Mouse (Mus musculus) embryonic facial prominence, embryonic 15.5 days (tissue): ENCODE results near the gene Rec8. TPM values are rescaled to one million over a fixed set of nuclear protein-coding genes. Genes with fewer than 3 reads are reported as not detected.

Source experiments
- ATAC-seq: fragments of 200-750 bp; cut with Nextera tagmentation; 2 replicates; pipeline ENCODE4 v1.8.0; 2017; ENCODE audit warnings: low read depth, moderate TSS enrichment; ENCODE audit not compliant: insufficient number of reproducible peaks, low FRiP score, low TSS enrichment
- H3K27ac ChIP-seq: fragments of 300-500 bp; sonication (generic); replicated peaks from 2 replicates; pipeline ENCODE4 v1.5.1; 2015; ENCODE audit warnings: mild to moderate bottlenecking, inconsistent platforms
- H3K27me3 ChIP-seq: fragments of 300-500 bp; sonication (generic); 2 replicates; pipeline ENCODE4 v1.6.1; 2015; ENCODE audit warnings: inconsistent platforms
- H3K36me3 ChIP-seq: fragments of 300-500 bp; sonication (generic); 2 replicates; pipeline ENCODE4 v1.6.1; 2015; ENCODE audit warnings: mild to moderate bottlenecking, inconsistent platforms
- H3K4me1 ChIP-seq: fragments of 300-500 bp; sonication (generic); 2 replicates; pipeline ENCODE4 v1.6.1; 2015; ENCODE audit warnings: inconsistent platforms
- H3K4me2 ChIP-seq: fragments of 300-500 bp; sonication (generic); replicated peaks from 2 replicates; pipeline ENCODE4 v1.6.1; 2015; ENCODE audit warnings: mild to moderate bottlenecking, inconsistent platforms
- H3K4me3 ChIP-seq: fragments of 300-500 bp; sonication (generic); replicated peaks from 2 replicates; pipeline ENCODE4 v1.5.1; 2015; ENCODE audit warnings: mild to moderate bottlenecking, inconsistent platforms
- H3K9ac ChIP-seq: fragments of 300-500 bp; sonication (generic); 2 replicates; pipeline ENCODE4 v1.6.1; 2015; ENCODE audit warnings: inconsistent platforms
- H3K9me3 ChIP-seq: fragments of 300-500 bp; sonication (generic); replicated peaks from 2 replicates; pipeline ENCODE4 v1.6.1; 2016; ENCODE audit warnings: inconsistent platforms
- WGBS: fragments of 180-500 bp; shearing (Covaris S2); methylation state at CpG from one replicate; pipeline ENCODE4 v1.1.7; 2015; 5-methylcytosine and 5-hydroxymethylcytosine counted together
- polyA plus RNA-seq: library from polyadenylated mRNA; unstranded; fragments of >200 nt; fragmentation: Nextera tagmentation; extraction: Ambion mirVana; gene quantifications from 2 replicates; pipeline ENCODE4 v1.2.1, GENCODE M21; 2015

Gene Rec8
- polyA plus RNA-seq, 1 experiment from 2014 or later: 2.9 TPM

DNA sequence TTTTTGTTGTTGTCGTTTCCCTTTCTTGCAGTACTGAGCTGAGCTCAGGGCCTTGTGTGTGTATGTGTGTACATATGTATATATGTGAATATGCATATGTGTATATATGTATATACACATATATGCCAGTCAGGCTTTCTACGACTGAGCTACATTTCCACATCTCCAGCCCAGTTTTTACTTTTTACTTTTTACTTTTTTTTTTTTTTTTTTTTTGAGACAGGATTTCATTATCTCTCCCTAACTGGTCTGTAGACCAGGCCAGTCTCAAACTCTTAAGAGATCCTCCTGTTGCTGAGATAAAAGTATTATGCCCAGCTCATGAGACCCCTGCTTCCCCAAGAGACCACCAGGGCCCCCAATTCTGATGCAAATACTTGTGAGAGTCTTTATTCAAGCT is 993 bp upstream of the Rec8 start:
- H3K4me2 ChIP-seq: no peak overlapping the region
- no peaks in the 10 kb centered on the region for H3K9me3 ChIP-seq
- no peak overlapping the region for H3K9ac ChIP-seq
- ATAC-seq: no peak
- H3K4me1 ChIP-seq: no peaks in the 10 kb centered on the region
- H3K27ac ChIP-seq: no peak overlapping the region
- WGBS: 83% methylated on average over 2 of the region's 2 CpGs
- no peak overlapping the region for H3K4me3 ChIP-seq
- H3K27me3 ChIP-seq: no peaks in the 10 kb centered on the region
- H3K36me3 ChIP-seq: no peaks in the 10 kb centered on the region

DNA sequence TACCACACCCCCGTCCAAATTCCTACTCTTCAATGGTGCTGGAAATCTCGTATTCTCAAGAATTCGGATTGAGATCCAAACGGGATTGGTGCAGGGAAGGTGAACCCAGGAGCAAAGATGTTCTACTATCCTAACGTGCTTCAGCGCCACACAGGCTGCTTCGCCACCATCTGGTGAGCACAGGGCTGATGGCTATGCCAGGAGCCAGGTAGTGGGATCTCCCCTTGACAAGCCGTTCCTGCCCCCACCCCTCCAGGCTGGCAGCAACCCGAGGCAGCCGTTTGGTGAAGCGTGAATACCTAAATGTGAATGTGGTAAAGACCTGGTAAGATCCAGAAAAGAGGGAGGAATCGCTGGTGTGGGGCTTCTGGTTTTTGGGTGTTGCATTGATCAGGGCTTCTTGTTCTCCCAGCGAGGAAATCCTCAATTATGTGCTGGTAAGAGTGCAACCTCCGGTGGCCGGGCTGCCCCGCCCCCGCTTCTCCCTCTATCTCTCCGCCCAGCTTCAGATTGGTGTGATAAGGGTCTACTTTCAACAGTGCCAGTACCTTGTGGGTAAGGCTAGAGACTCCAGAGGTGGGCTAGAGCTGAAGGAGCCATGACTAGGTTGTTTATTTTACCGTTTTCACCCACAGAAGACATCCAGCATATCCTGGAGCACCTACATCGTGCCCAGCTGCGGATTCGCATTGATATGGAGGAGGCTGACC is 804 bp downstream of the Rec8 start:
- Histone ChIP-seq H3K4me2 (peak overlapping the region; percentile 22), H3K36me3 (no peaks in the 10 kb centered on the region), H3K4me3 (no peak overlapping the region), H3K9me3 (no peaks in the 10 kb centered on the region), H3K9ac (no peak overlapping the region), H3K4me1 (no peaks in the 10 kb centered on the region), H3K27me3 (no peaks in the 10 kb centered on the region), H3K27ac (no peak overlapping the region)
- ATAC-seq: no peak
- 42% methylated on average over 22 of the region's 22 CpGs for WGBS

DNA sequence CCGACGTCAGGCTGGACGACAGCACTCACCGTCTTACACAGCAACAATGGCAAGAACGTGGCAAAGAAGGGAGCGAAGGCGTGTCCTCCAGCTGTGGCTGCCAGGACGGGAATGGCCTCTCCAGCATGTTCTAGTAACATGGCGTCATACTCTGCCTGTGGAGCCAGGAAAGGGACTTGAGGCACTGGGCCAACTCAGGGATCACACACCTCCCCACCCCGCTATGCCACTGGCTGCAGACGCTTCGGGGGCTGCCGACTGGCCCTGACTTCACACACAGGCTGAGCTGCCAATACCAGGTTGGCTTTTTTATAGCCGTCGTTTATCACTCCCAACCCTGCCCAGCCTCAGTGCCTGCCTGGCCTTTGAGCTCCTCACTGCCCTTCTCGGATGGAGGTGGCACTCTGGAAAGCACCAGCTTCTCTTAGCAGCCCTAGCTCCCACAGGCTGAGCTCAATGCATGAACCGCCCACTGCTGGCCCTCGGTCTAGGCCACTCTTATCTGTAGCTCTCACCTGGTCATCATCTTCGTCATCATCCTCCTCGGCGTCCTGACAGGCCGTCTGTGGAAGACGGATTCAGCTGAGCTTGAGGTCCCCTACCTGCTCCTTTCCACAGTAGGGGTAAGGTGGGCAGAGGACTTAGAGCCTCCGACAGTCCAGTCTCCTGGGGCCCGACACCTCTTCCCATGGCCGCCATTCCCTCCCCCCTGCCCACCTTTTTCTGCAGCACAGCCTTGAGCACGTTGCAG is 10.4 kb downstream of the Rec8 start:
- Histone ChIP-seq H3K4me3 (no peak overlapping the region), H3K9ac (no peak overlapping the region), H3K4me2 (no peak overlapping the region), H3K9me3 (no peaks in the 10 kb centered on the region), H3K36me3 (peaks cover 87% of the 10 kb centered on the region), H3K27ac (no peak overlapping the region), H3K4me1 (0 out of 2 replicates have a peak, but pooled peaks cover 4% of the 10 kb centered on the region), H3K27me3 (no peaks in the 10 kb centered on the region)
- 91% methylated on average over 27 of the region's 27 CpGs for WGBS
- ATAC-seq: no peak

DNA sequence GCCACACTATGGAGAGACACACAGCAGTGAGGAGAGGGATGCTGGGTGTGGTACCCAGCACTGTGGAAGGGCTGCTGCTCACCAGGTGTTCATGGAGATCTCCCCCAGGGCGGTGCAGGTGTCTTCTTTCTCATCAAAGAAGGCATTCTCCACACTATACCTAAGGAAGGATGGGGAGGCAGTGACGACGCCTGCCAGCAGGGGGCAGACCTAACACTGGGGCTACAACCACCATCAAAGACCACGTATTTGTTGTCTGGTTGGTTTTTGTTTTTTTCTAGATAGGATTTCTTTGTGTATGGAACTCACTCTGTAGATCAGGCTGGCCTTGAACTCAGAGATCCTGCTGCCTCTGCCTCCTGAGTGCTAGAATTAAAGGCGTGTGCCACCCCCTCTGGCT is 11.5 kb downstream of the Rec8 start:
- H3K9me3 ChIP-seq: no peaks in the 10 kb centered on the region
- 41% methylated on average over 5 of the region's 5 CpGs for WGBS
- ATAC-seq: no peak
- no peak overlapping the region for H3K4me2 ChIP-seq
- H3K27me3 ChIP-seq: no peaks in the 10 kb centered on the region
- no peak overlapping the region for H3K27ac ChIP-seq
- H3K4me3 ChIP-seq: no peak overlapping the region
- H3K36me3 ChIP-seq: peaks cover 97% of the 10 kb centered on the region
- no peak overlapping the region for H3K9ac ChIP-seq
- peaks cover 11% of the 10 kb centered on the region for H3K4me1 ChIP-seq

DNA sequence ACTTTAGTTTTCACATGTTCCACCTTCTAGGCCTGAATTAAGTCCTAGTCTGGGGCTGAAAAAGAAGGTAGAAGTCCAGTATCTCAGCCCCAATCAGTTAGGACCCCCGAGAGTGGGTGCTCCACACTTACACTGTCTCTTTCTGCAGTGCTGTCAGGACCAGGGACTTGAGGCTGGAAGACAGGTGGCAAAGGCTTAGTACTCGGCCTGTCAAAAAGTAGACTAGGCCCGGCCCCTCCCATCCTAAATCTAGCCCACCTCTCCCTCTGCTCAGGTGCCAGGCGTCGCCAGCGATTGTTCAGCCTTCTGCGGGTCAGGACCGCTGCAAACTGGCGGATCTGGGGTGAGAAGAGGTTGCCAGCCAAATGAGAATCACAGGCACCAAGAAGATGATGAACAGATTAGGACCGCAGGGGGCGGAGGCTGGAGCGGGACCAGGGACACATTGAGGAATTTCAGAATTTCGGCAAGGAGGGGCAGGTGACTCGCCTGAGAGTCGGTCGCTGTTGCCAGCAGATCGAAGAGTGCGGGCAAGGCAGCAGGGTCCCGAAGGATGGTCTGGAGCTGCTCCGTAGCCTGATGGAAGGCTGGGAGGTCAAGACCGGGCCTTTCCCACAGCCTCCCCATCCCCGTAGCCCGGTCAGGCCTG is 17.2 kb downstream of the Rec8 start:
- H3K9me3 ChIP-seq: no peaks in the 10 kb centered on the region
- peak overlapping the region; percentile 31 for H3K9ac ChIP-seq
- H3K27ac ChIP-seq: peak overlapping the region; percentile 84
- H3K36me3 ChIP-seq: peaks cover 81% of the 10 kb centered on the region
- H3K27me3 ChIP-seq: no peaks in the 10 kb centered on the region
- WGBS: 3% methylated on average over 23 of the region's 23 CpGs
- peaks cover 18% of the 10 kb centered on the region for H3K4me1 ChIP-seq
- peak overlapping the region; percentile 61 for H3K4me3 ChIP-seq
- peak; percentile 17 for ATAC-seq
- H3K4me2 ChIP-seq: peak overlapping the region; percentile 77

DNA sequence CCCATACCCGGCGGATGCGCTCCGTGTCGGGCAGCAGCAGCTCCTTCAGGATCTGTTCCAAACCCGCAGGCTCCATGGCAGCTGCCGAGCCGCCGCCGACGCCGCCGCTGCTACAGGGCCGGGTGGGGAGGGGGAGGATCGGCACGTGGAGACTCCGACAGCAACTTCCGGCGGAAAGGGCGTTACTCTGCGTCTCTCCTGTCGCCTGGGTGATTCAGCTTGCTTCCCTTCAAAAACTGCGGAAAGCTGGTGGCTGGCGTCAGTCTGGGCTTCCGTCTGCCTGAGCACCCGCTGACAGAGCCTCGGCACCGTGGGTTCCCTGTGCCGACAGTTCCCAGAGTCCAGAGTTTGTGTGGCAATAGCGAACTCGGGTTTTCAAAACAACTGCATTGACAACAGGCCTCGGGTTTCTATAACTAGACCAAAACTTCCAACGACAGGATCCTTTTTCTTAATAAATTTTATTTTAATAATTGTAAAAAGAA is 17.7 kb downstream of the Rec8 start, which contains the start of gene Ipo4:
Gene Ipo4 (minus strand): TSS at position 435 of the 485 bp plus-strand sequence.
- Histone ChIP-seq H3K4me3 (peak within 1 kb of the TSS; percentile 61), H3K27me3 (no peaks in the 10 kb centered on the region), H3K36me3 (peaks cover 80% of the 10 kb centered on the region), H3K4me1 (peaks cover 18% of the 10 kb centered on the region), H3K27ac (peak within 1 kb of the TSS; percentile 84), H3K9ac (peak within 1 kb of the TSS; percentile 31), H3K9me3 (no peaks in the 10 kb centered on the region), H3K4me2 (peak within 1 kb of the TSS; percentile 77)
- ATAC-seq: peak; percentile 91
- 2% methylated on average over 33 of the region's 33 CpGs for WGBS

DNA sequence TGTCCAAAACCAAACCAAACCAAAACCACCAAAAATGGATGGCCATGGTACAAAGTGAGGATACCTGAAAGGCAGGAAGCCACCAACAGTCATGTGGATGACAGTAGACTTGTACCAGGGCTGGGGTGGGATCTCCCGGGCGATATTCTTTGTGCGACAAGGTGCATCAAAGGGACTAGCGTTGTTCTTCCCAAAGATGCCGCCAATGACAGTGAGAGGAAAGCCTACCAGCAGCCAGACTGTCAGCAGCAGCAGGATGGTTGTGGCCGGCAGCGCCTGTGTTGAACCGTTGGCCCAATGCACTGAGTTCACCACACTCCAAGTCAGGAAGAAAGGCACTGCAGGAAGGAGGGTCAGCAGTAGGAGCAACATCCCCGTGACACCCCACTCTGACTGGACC is 20.0 kb downstream of the Rec8 start, which contains the start of gene Gm49378:
Gene Gm49378 (minus strand): TSS at position 101 of the 400 bp plus-strand sequence.
- H3K4me2 ChIP-seq: no peak within 1 kb of the TSS
- peaks cover 70% of the 10 kb centered on the region for H3K36me3 ChIP-seq
- H3K9me3 ChIP-seq: no peaks in the 10 kb centered on the region
- no peak within 1 kb of the TSS for H3K27ac ChIP-seq
- 96% methylated on average over 9 of the region's 9 CpGs for WGBS
- peaks cover 24% of the 10 kb centered on the region for H3K4me1 ChIP-seq
- H3K4me3 ChIP-seq: no peak within 1 kb of the TSS
- no peak within 1 kb of the TSS for H3K9ac ChIP-seq
- ATAC-seq: no peak
- no peaks in the 10 kb centered on the region for H3K27me3 ChIP-seq

DNA sequence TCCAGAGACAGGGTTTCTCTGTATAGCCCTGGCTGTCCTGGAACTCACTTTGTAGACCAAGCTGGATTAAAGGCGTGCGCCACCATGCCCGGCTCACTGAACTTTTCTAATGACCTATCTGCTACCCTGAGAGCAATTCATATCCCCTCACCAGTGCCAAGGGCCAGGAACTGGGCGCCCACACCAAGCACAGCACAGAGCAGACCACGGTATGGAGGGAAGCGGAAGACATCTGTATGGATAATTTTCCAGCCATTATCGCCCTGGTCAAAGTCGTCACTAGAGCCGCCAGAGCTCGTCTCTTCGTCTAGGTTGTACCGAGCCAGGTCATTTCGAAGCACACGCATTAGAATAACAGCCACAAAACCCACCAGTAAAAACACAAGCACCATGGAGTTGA is 23.0 kb downstream of the Rec8 start:
- 94% methylated on average over 14 of the region's 14 CpGs for WGBS
- no peak overlapping the region for H3K9ac ChIP-seq

DNA sequence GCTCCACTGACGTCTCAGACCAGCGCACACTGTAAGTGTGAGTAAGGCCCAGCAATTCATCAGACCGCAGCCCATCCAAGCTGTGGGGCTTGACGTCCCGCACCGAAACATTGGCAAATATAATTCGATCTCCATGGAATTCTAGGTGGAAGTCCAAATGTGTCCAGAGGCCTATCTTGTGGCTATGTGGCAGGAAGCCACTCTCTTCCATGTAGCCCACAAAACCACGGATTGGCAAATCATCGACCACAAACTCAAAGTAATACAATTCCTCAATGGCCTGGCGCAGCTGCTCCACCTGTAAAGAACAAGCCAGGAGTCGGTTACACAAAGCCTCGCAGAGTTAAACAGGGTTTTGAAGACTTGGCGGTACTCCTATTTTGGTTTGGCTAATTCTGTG is 23.5 kb downstream of the Rec8 start:
- WGBS: 92% methylated on average over 13 of the region's 13 CpGs

More for the DNA sequence above, 23.0 kb downstream of the Rec8 start:
- H3K36me3 ChIP-seq: peaks cover 55% of the 10 kb centered on the region
- H3K27me3 ChIP-seq: no peaks in the 10 kb centered on the region
- no peak for ATAC-seq
- no peak overlapping the region for H3K27ac ChIP-seq
- no peak overlapping the region for H3K4me2 ChIP-seq
- H3K4me1 ChIP-seq: peaks cover 21% of the 10 kb centered on the region
- H3K4me3 ChIP-seq: no peak overlapping the region
- no peaks in the 10 kb centered on the region for H3K9me3 ChIP-seq

DNA sequence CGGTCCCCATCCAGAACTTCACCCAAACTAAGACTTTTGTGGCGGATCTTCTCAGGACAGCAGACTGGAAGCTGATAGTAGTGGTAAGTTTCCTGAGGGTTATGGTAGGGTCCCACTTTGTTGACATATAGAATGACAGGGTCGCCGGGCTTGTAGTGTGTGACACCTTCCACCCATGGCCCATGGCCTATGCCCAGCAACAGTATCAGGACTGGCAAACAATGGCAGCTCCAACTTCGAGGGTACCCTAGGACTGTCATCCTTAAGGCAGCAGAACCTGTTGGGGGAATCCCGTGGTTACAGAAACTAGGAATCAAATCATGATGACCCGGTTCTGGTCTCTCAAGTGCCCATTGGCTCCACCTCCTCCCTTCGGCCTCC is 24.8 kb downstream of the Rec8 start:
- H3K36me3 ChIP-seq: peaks cover 43% of the 10 kb centered on the region
- peak; percentile 48 for ATAC-seq
- WGBS: 17% methylated on average over 8 of the region's 8 CpGs

More for the DNA sequence above, 23.5 kb downstream of the Rec8 start:
- H3K27me3 ChIP-seq: no peaks in the 10 kb centered on the region
- H3K4me2 ChIP-seq: no peak overlapping the region
- H3K36me3 ChIP-seq: peaks cover 53% of the 10 kb centered on the region
- H3K4me1 ChIP-seq: peaks cover 21% of the 10 kb centered on the region
- no peaks in the 10 kb centered on the region for H3K9me3 ChIP-seq
- ATAC-seq: no peak
- no peak overlapping the region for H3K27ac ChIP-seq
- H3K9ac ChIP-seq: no peak overlapping the region
- no peak overlapping the region for H3K4me3 ChIP-seq

More for the DNA sequence above, 24.8 kb downstream of the Rec8 start:
- Histone ChIP-seq H3K9me3 (no peaks in the 10 kb centered on the region), H3K27me3 (no peaks in the 10 kb centered on the region), H3K4me2 (peak overlapping the region; percentile 54), H3K27ac (peak overlapping the region; percentile 90), H3K4me3 (peak overlapping the region; percentile 92), H3K9ac (peak overlapping the region; percentile 91), H3K4me1 (peaks cover 21% of the 10 kb centered on the region)
